Mouse (Mus musculus) CH12.LX (cell line): Measurements from ENCODE around the gene Cybrd1.

Experiments used
- CHD2 ChIP-seq: IDR thresholded peaks from 2 replicates; pipeline ENCODE4 v1.6.1; 2011; ENCODE audit warnings: low read length, improper control_type of control experiment
- CTCF ChIP-seq, 2 experiments: IDR thresholded peaks in 1 of 2; conservative IDR thresholded peaks in 1 of 2; 2 replicates each; pipeline ENCODE4 v1.5.1; 2011 to 2012; ENCODE audit warnings: low read depth in 2 of 2, low read length in 2 of 2, improper control_type of control experiment in 1 of 2, inconsistent platforms in 1 of 2, mild to moderate bottlenecking in 1 of 2, moderate library complexity in 1 of 2
- EP300 ChIP-seq: IDR thresholded peaks from 2 replicates; pipeline ENCODE4 v1.6.1; 2011; ENCODE audit warnings: low read length, improper control_type of control experiment
- ETS1 ChIP-seq: conservative IDR thresholded peaks from 2 replicates; pipeline ENCODE4 v1.6.1; 2012; ENCODE audit warnings: low read depth, mild to moderate bottlenecking, inconsistent platforms, low read length, improper control_type of control experiment, moderate library complexity
- HCFC1 ChIP-seq: IDR thresholded peaks from 2 replicates; pipeline ENCODE4 v1.6.1; 2012; ENCODE audit warnings: low read depth, mild to moderate bottlenecking, inconsistent platforms, low read length, improper control_type of control experiment
- JUND ChIP-seq: conservative IDR thresholded peaks from 2 replicates; pipeline ENCODE4 v1.6.1; 2011; ENCODE audit warnings: low read depth, low read length, improper control_type of control experiment
- MXI1 ChIP-seq: IDR thresholded peaks from 2 replicates; pipeline ENCODE4 v1.6.1; 2011; ENCODE audit warnings: mild to moderate bottlenecking, low read depth, low read length, improper control_type of control experiment
- NRF1 ChIP-seq: IDR thresholded peaks from 2 replicates; pipeline ENCODE4 v1.6.1; 2014; ENCODE audit warnings: low read depth, mild to moderate bottlenecking, inconsistent platforms, low read length, improper control_type of control experiment, moderate library complexity
- POLR2A ChIP-seq: IDR thresholded peaks from 2 replicates; pipeline ENCODE4 v1.6.1; 2011; ENCODE audit warnings: low read depth, mild to moderate bottlenecking, improper control_type of control experiment, low read length
- POLR2AphosphoS2 ChIP-seq: IDR thresholded peaks from 2 replicates; pipeline ENCODE4 v1.6.1; 2011; ENCODE audit warnings: low read depth, low read length, improper control_type of control experiment
- SIN3A ChIP-seq: IDR thresholded peaks from 2 replicates; pipeline ENCODE4 v1.6.1; 2012; ENCODE audit warnings: low read length, improper control_type of control experiment, inconsistent platforms
- TCF12 ChIP-seq: IDR thresholded peaks from 2 replicates; pipeline ENCODE4 v1.6.1; 2014; ENCODE audit warnings: low read depth, mild to moderate bottlenecking, inconsistent platforms, low read length, improper control_type of control experiment
- ZC3H11A ChIP-seq: IDR thresholded peaks from 2 replicates; pipeline ENCODE4 v1.6.1; 2012; ENCODE audit warnings: low read depth, mild to moderate bottlenecking, inconsistent platforms, low read length, improper control_type of control experiment

GRCm38 (mm10) chr2:71173031-71173430 lies 55.3 kb downstream of the Cybrd1 start:
- no peak for TF ChIP-seq POLR2AphosphoS2
- no peak for TF ChIP-seq POLR2A
- TF ChIP-seq SIN3A, result no peak
- no peak for TF ChIP-seq EP300
- TF ChIP-seq HCFC1, result no peak
- TF ChIP-seq ETS1, result no peak
- TF ChIP-seq TCF12, result no peak
- TF ChIP-seq CTCF (conservative IDR thresholded peaks at IDR 0.05 in 1 of 2, IDR thresholded peaks at IDR 0.05 in 1 of 2; ENCODE audit: low read depth in 2 of 2, low read length in 2 of 2), result no peak
- no peak for TF ChIP-seq ZC3H11A
- TF ChIP-seq CHD2, result no peak
- no peak for TF ChIP-seq NRF1
- no peak for TF ChIP-seq MXI1
- no peak for TF ChIP-seq JUND
